Mouse (Mus musculus) CH12.LX (cell line): ENCODE results near the gene Appl1.

Experiments
- CTCF ChIP-seq, 2 experiments: IDR thresholded peaks in 1 of 2; conservative IDR thresholded peaks in 1 of 2; 2 replicates each; pipeline ENCODE4 v1.5.1; 2011 to 2012; ENCODE audit warnings: low read depth in 2 of 2, low read length in 2 of 2, improper control_type of control experiment in 1 of 2, inconsistent platforms in 1 of 2, mild to moderate bottlenecking in 1 of 2, moderate library complexity in 1 of 2
- GABPA ChIP-seq: IDR thresholded peaks from 2 replicates; pipeline ENCODE4 v1.6.1; 2012; ENCODE audit warnings: low read depth, low read length, improper control_type of control experiment, inconsistent platforms; ENCODE audit not compliant: insufficient replicate concordance
- ZKSCAN1 ChIP-seq: IDR thresholded peaks from 2 replicates; pipeline ENCODE4 v1.6.1; 2012; ENCODE audit warnings: low read depth, inconsistent platforms, low read length, improper control_type of control experiment, borderline replicate concordance
- ZNF384 ChIP-seq: IDR thresholded peaks from 2 replicates; pipeline ENCODE4 v1.6.1; 2012; ENCODE audit warnings: low read depth, low read length, improper control_type of control experiment, inconsistent platforms

GRCm38 (mm10) chr14:26991622-26992021 is 20.6 kb upstream of the Appl1 start:
- TF ChIP-seq GABPA (no peak), CTCF (conservative IDR thresholded peaks at IDR 0.05 in 1 of 2, IDR thresholded peaks at IDR 0.05 in 1 of 2; ENCODE audit: low read depth in 2 of 2, low read length in 2 of 2) (no peak), ZNF384 (no peak), ZKSCAN1 (no peak)
